ENCODE assay signal across 9 mouse cellular contexts in genomic region chr5:43422815-43423687, GRCm38 (mm10).
DNase-seq lines count a peak whose midpoint lies in the region; ATAC-seq and TF ChIP-seq lines count a peak whose summit lies in the region.
"Had no signal": no experiment of that assay in that cellular context is flagged by ENCODE, and none has a peak within 500 bp of the region (broad histone marks: within the 10 kb centered on the region; RNA-seq: fewer than 3 reads in every experiment).

No protein-coding gene starts in this region.

- peak; percentile 57 to 77 (median 68) for TF ChIP-seq CTCF in MEL (IDR thresholded peaks at IDR 0.05 in 2 of 3, conservative IDR thresholded peaks at IDR 0.05 in 1 of 3; ENCODE audit: control insufficient read depth in 1 of 3, insufficient read depth in 1 of 3, low read depth in 2 of 3, low read length in 3 of 3, poor library complexity in 1 of 3, severe bottlenecking in 1 of 3)

- no peaks in the 10 kb centered on the region for H3K4me1 ChIP-seq in MEL (ENCODE audit: control insufficient read depth in 1 of 2, insufficient read depth in 2 of 2, low read length in 2 of 2)
- no peaks in the 10 kb centered on the region for H3K4me1 ChIP-seq in forebrain, embryonic 13.5 days
- no peaks in the 10 kb centered on the region for H3K4me1 ChIP-seq in hindbrain, embryonic 11.5 days (replicated peaks; ENCODE audit: control insufficient read depth, insufficient read depth, low read length)
- no peaks in the 10 kb centered on the region for H3K4me1 ChIP-seq in lung, embryonic 16.5 days (replicated peaks; ENCODE audit: control insufficient read depth, insufficient read depth, low read length)

- TF ChIP-seq EP300 in MEL (IDR thresholded peaks at IDR 0.05; ENCODE audit: low read depth in 1 of 2, low read length in 2 of 2) = no peak

- no peak for TF ChIP-seq POLR2A in MEL (IDR thresholded peaks at IDR 0.05; ENCODE audit: control insufficient read depth in 1 of 2, insufficient read depth in 1 of 2, low read depth in 1 of 2, low read length in 2 of 2, poor library complexity in 1 of 2)

- no peaks in the 10 kb centered on the region for H3K79me2 ChIP-seq in MEL (ENCODE audit: control insufficient read depth, insufficient read depth, low read length, poor library complexity)

- H3K27me3 ChIP-seq in MEL (ENCODE audit: control insufficient read depth in 1 of 2, insufficient read depth in 2 of 2, low read length in 2 of 2) = no peaks in the 10 kb centered on the region
- H3K27me3 ChIP-seq in forebrain, embryonic 13.5 days = no peaks in the 10 kb centered on the region
- no peaks in the 10 kb centered on the region for H3K27me3 ChIP-seq in hindbrain, embryonic 11.5 days (ENCODE audit: control insufficient read depth, insufficient read depth, low read length)
- H3K27me3 ChIP-seq in lung, embryonic 16.5 days (ENCODE audit: control insufficient read depth, insufficient read depth, low read depth, low read length) = no peaks in the 10 kb centered on the region
- H3K27me3 ChIP-seq: limb, embryonic 15.5 days had no signal

- H3K36me3 ChIP-seq in MEL (ENCODE audit: control insufficient read depth in 1 of 2, insufficient read depth in 2 of 2, low read length in 2 of 2) = no peaks in the 10 kb centered on the region
- H3K36me3 ChIP-seq in forebrain, embryonic 13.5 days (ENCODE audit: poor library complexity, severe bottlenecking) = no peaks in the 10 kb centered on the region
- no peaks in the 10 kb centered on the region for H3K36me3 ChIP-seq in hindbrain, embryonic 11.5 days (ENCODE audit: control insufficient read depth, insufficient read depth, low read length)
- H3K36me3 ChIP-seq in lung, embryonic 16.5 days (ENCODE audit: control insufficient read depth, insufficient read depth, low read length) = no peaks in the 10 kb centered on the region
- H3K36me3 ChIP-seq: limb, embryonic 15.5 days had no signal

- 82% methylated on average over 9 of the region's 9 CpGs for WGBS in forebrain, embryonic 13.5 days
- WGBS in hindbrain, embryonic 11.5 days = 82% methylated on average over 9 of the region's 9 CpGs
- 71% methylated on average over 9 of the region's 9 CpGs for WGBS in lung, embryonic 16.5 days

- H3K4me2 ChIP-seq in forebrain, embryonic 13.5 days = no peak overlapping the region
- no peak overlapping the region for H3K4me2 ChIP-seq in hindbrain, embryonic 11.5 days (replicated peaks; ENCODE audit: low read depth, low read length)
- no peak overlapping the region for H3K4me2 ChIP-seq in lung, embryonic 16.5 days (ENCODE audit: low read depth, low read length)
- H3K4me2 ChIP-seq: limb, embryonic 15.5 days had no signal

- TF ChIP-seq RAD21 in MEL (IDR thresholded peaks at IDR 0.05; ENCODE audit: low read depth, low read length) = peak; percentile 65

- H3K9ac ChIP-seq in MEL (ENCODE audit: control insufficient read depth, low read depth, low read length, poor library complexity, severe bottlenecking) = no peak overlapping the region
- no peak overlapping the region for H3K9ac ChIP-seq in forebrain, embryonic 13.5 days
- H3K9ac ChIP-seq in hindbrain, embryonic 11.5 days (ENCODE audit: low read depth, low read length) = no peak overlapping the region
- H3K9ac ChIP-seq in lung, embryonic 16.5 days (ENCODE audit: low read length) = no peak overlapping the region
- H3K9ac ChIP-seq: limb, embryonic 15.5 days had no signal

- peak; percentile 82 for DNase-seq in MEL (ENCODE audit: low read depth, low spot score)
- peak; percentile 11 for DNase-seq in c-Kit-negative CD71-positive TER-119-positive erythroid progenitor cells, embryonic 14.5 days (ENCODE audit: low read depth, low spot score)
- DNase-seq in hindbrain, embryonic 11.5 days (ENCODE audit: low spot score) = peak; percentile 87
- peak; percentile 65 to 80 for DNase-seq in layer of hippocampus, adult 8-10 months (ENCODE audit: low spot score in 2 of 2)
- DNase-seq in ovary, postnatal 36 days (ENCODE audit: low spot score) = peak; percentile 35
- peak; percentile 66 for DNase-seq in thymus, postnatal 4 days

- H3K9me3 ChIP-seq in MEL (replicated peaks; ENCODE audit: insufficient read depth, low read length) = no peaks in the 10 kb centered on the region
- H3K9me3 ChIP-seq in forebrain, embryonic 13.5 days (replicated peaks) = no peaks in the 10 kb centered on the region
- no peaks in the 10 kb centered on the region for H3K9me3 ChIP-seq in hindbrain, embryonic 11.5 days (ENCODE audit: control insufficient read depth, low read length)
- no peaks in the 10 kb centered on the region for H3K9me3 ChIP-seq in lung, embryonic 16.5 days (ENCODE audit: control insufficient read depth, low read length)
- H3K9me3 ChIP-seq: limb, embryonic 15.5 days had no signal

- no peak overlapping the region for H3K27ac ChIP-seq in MEL (ENCODE audit: control insufficient read depth, low read depth, low read length)
- H3K27ac ChIP-seq in forebrain, embryonic 13.5 days = no peak overlapping the region
- no peak overlapping the region for H3K27ac ChIP-seq in hindbrain, embryonic 11.5 days (ENCODE audit: low read depth, low read length)
- no peak overlapping the region for H3K27ac ChIP-seq in lung, embryonic 16.5 days (ENCODE audit: low read length)
- H3K27ac ChIP-seq: limb, embryonic 15.5 days had no signal

- no peak overlapping the region for H3K4me3 ChIP-seq in MEL (ENCODE audit: control insufficient read depth in 1 of 2, insufficient read depth in 1 of 2, low read depth in 2 of 2, low read length in 2 of 2)
- no peak overlapping the region for H3K4me3 ChIP-seq in forebrain, embryonic 13.5 days
- no peak overlapping the region for H3K4me3 ChIP-seq in hindbrain, embryonic 11.5 days (ENCODE audit: low read depth, low read length)
- H3K4me3 ChIP-seq in lung, embryonic 16.5 days (ENCODE audit: low read length) = no peak overlapping the region
- H3K4me3 ChIP-seq: limb, embryonic 15.5 days had no signal

- peak; percentile 89 for ATAC-seq in forebrain, embryonic 13.5 days
- ATAC-seq in hindbrain, embryonic 11.5 days (ENCODE audit: low FRiP score) = peak; percentile 78
- ATAC-seq in lung, embryonic 16.5 days (ENCODE audit: low read depth) = peak; percentile 85

TF ChIP-seq in MEL, 35 proteins besides CTCF, POLR2A, EP300 and RAD21:
- TF ChIP-seq MAFK (IDR thresholded peaks at IDR 0.05; ENCODE audit: borderline replicate concordance, low read depth, low read length) (no peak), SMC3 (IDR thresholded peaks at IDR 0.05; ENCODE audit: low read depth, low read length) (peak; percentile 66), ZC3H11A (IDR thresholded peaks at IDR 0.05; ENCODE audit: low read depth, low read length) (peak; percentile 49; the same call in 1 of the 2 replicates)

Comparison
In these comparisons a context has a peak if more than half of its experiments do, and no peak if none do; other contexts are left out.
1. DNase-seq: peak in every context shown above with its lines; median percentile 87 in hindbrain, embryonic 11.5 days; 82 in MEL; 72 in layer of hippocampus, adult 8-10 months; 66 in thymus, postnatal 4 days; 35 in ovary, postnatal 36 days; 11 in c-Kit-negative CD71-positive TER-119-positive erythroid progenitor cells, embryonic 14.5 days.